Mouse (Mus musculus) gastrocnemius, postnatal 25 days (tissue): ENCODE data around the gene Abca8a. TPM values are rescaled to one million over a fixed set of nuclear protein-coding genes. Genes with fewer than 3 reads are reported as not detected.
"Not testable (repeated sequence)": the region's sequence is repeated elsewhere in the genome, so short reads cannot be mapped to it uniquely, and the experiment has no call there.

Experiments used
- DNase-seq: peaks from one replicate; pipeline ENCODE4 v3.0.0; 2022
- total RNA-seq, 2 experiments: library from RNA; stranded (reverse); gene quantifications; 1 replicate in 1 of 2; 2 replicates in 1 of 2; pipeline ENCODE4 v1.2.3; 2021

Gene Abca8a
- total RNA-seq, 2 experiments from 2014 or later: 28.7 to 31.4 TPM

DNA sequence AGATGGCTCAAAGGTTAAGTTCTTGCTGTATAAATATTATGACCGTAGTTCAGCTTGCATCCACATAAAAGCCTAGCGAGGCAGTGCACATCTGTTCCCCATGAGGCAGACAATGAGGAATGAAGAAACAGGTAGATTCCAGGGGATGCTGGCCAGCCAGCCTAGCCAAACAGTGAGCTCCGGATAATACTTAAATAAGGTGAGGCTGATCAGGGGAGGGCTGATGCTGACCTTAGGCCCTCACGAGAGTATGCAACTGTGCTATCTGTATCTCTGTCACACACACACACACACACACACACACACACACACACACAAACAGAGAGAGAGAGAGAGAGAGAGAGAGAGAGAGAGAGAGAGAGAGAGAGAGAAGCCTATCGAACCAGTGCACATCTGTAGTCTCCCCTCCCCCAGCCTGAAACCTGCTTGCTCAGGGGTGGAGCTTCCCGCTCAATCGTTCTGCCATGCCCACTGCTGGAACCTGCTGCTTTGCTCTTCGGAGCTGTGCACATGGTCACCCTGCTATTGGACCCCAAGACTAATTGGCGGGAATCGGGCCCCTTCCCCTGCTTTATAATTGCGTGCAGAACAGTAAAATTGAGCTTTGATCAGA lies 108.2 kb downstream of the Abca8a start:
- not testable (repeated sequence) for DNase-seq

DNA sequence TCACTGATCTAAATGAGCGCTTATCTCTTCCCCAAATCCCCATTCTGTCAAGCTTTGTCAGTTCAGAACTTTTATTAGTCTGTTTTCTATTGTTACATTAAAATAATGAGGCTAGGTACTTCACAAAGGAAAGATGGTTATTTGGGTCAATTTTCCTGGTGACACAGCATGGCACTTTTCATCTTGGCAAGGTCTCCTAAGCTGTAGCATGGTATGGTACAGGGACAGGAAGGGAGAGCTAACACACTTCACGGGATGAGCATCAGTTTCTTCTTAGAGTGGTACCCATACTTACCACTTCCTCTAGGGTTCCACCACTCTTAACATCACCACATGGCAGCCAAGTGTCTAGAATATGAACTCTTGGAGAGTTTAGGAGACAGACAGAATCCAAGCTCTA lies 113.9 kb downstream of the Abca8a start:
- no peak for DNase-seq

Other genes with a start within 250 kb of the Abca8a start
- 10 to 100 TPM in 1 of 2 experiments, 1 to 10 TPM in 1; 8.8 to 11.9 TPM for gene Abca8b, start 100.1 kb downstream of the Abca8a start, total RNA-seq
- 10 to 100 TPM in 1 of 2 experiments, 1 to 10 TPM in 1; 9.2 to 10.2 TPM for gene Abca9, start 72.2 kb upstream of the Abca8a start, total RNA-seq
- gene Abca6, start 155.8 kb upstream of the Abca8a start, total RNA-seq: 1 to 10 TPM; 2.1 to 2.5 TPM
- 1 to 10 TPM; 5.8 to 9.0 TPM for gene Abca5, start 241.7 kb upstream of the Abca8a start, total RNA-seq